ENCODE assay signal across 21 mouse cellular contexts in the genomic region with DNA sequence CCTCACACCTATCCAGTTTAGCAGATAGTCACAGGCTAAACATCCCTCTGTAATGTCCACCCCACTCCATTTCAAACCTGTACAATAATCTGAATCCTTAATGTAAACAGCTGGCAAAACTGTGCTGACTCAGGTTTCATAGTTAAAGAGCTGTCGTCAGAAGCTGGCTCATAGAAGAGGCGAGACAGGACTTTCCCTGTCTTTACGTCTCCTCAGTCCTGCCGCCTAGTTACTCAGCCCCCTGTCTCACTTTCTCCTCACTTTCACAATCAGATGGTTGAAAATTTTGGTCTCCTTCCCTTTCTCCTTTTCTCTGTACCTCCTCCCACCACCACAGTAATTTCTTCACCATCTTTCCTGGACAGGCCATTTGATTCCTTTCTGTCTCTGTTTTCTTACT. TPM values are rescaled to one million over a fixed set of nuclear protein-coding genes. Genes with fewer than 3 reads are reported as not detected.
DNase-seq lines count a peak whose midpoint lies in the region; TF ChIP-seq lines count a peak whose summit lies in the region.
"Had no signal": no experiment of that assay in that cellular context is flagged by ENCODE, and none has a peak within 500 bp of the region (broad histone marks: within the 10 kb centered on the region; RNA-seq: fewer than 3 reads in every experiment).

No protein-coding gene starts in this region.

- H3K4me2 ChIP-seq in myocyte (ENCODE audit: low read depth), result peak overlapping the region; percentile 42
- H3K4me2 ChIP-seq: embryonic facial prominence, embryonic 13.5 days; embryonic facial prominence, embryonic 15.5 days; forebrain, embryonic 13.5 days; forebrain, embryonic 15.5 days had no signal

- no peak overlapping the region for H3K4me3 ChIP-seq in layer of hippocampus, adult 2 months
- H3K4me3 ChIP-seq in embryonic fibroblast, embryonic 13.5 days (ENCODE audit: insufficient read depth, low read length), result no peak overlapping the region
- no peak overlapping the region for H3K4me3 ChIP-seq in myocyte
- H3K4me3 ChIP-seq: embryonic facial prominence, embryonic 13.5 days; embryonic facial prominence, embryonic 15.5 days; forebrain, embryonic 13.5 days; forebrain, embryonic 15.5 days had no signal

- TF ChIP-seq POLR2A in embryonic fibroblast, embryonic 13.5 days (IDR thresholded peaks at IDR 0.05; ENCODE audit: low read depth, low read length), result no peak
- no peak for TF ChIP-seq POLR2A in myocyte (IDR thresholded peaks at IDR 0.05; ENCODE audit: insufficient read length, low read depth)

- DNase-seq in layer of hippocampus, adult 2 months (ENCODE audit: low spot score in 2 of 2), result no peak
- no peak for DNase-seq in layer of hippocampus, postnatal 36 days
- DNase-seq in frontal cortex, postnatal 14 days (ENCODE audit: low spot score in 2 of 2), result no peak
- no peak for DNase-seq in embryo, embryonic 11 days
- DNase-seq: adrenal gland, adult 8-10 months; adrenal gland, postnatal 14 days; adrenal gland, postnatal 36 days; cerebellum, adult 11 months; cerebellum, adult 18-20 months; cerebellum, adult 9-10 months; cerebellum, postnatal 10 days; cerebellum, postnatal 25 days; forebrain, postnatal 0 days had no signal

- H3K4me1 ChIP-seq in embryonic fibroblast, embryonic 13.5 days (ENCODE audit: control insufficient read depth, insufficient read depth, low read length), result peaks cover 7% of the 10 kb centered on the region; the same call in 1 of the 2 replicates
- H3K4me1 ChIP-seq: embryonic facial prominence, embryonic 13.5 days; embryonic facial prominence, embryonic 15.5 days; forebrain, embryonic 15.5 days had no signal

- no peak overlapping the region for H3ac ChIP-seq in myocyte (ENCODE audit: control insufficient read depth, insufficient read length)

- H3K79me2 ChIP-seq in myocyte (ENCODE audit: control insufficient read depth, insufficient read depth), result peaks cover 25% of the 10 kb centered on the region

- no peaks in the 10 kb centered on the region for H3K27me3 ChIP-seq in myocyte (ENCODE audit: control insufficient read depth, insufficient read depth, insufficient read length)
- H3K27me3 ChIP-seq: embryonic facial prominence, embryonic 13.5 days; embryonic facial prominence, embryonic 15.5 days; forebrain, embryonic 13.5 days; forebrain, embryonic 15.5 days; Patski had no signal

- H3K27ac ChIP-seq in layer of hippocampus, adult 2 months, result peak overlapping the region; percentile 39; the same call in 1 of the 2 replicates
- peak overlapping the region; percentile 93 for H3K27ac ChIP-seq in embryonic fibroblast, embryonic 13.5 days (ENCODE audit: insufficient read depth, low read length)
- H3K27ac ChIP-seq: embryonic facial prominence, embryonic 13.5 days; embryonic facial prominence, embryonic 15.5 days; forebrain, embryonic 13.5 days; forebrain, embryonic 15.5 days had no signal

- H3K36me3 ChIP-seq in myocyte (ENCODE audit: control insufficient read depth, insufficient read depth), result no peaks in the 10 kb centered on the region
- H3K36me3 ChIP-seq: embryonic facial prominence, embryonic 13.5 days; embryonic facial prominence, embryonic 15.5 days; forebrain, embryonic 15.5 days had no signal

- TF ChIP-seq CTCF in layer of hippocampus, adult 2 months (conservative IDR thresholded peaks at IDR 0.05), result no peak
- TF ChIP-seq CTCF in embryonic fibroblast, embryonic 13.5 days (IDR thresholded peaks at IDR 0.05; ENCODE audit: borderline replicate concordance, insufficient read depth, low read length), result no peak

TF ChIP-seq in myocyte, 11 proteins besides CTCF, POLR2A, EP300 and RAD21:
- TF ChIP-seq POLR2AphosphoS2 (IDR thresholded peaks at IDR 0.05; ENCODE audit: insufficient read length, low read depth), result no peak
- TF ChIP-seq TCF3 (IDR thresholded peaks at IDR 0.05; ENCODE audit: insufficient read length, low read depth), result no peak
- no peak for TF ChIP-seq MYOD1 (IDR thresholded peaks at IDR 0.05; ENCODE audit: control insufficient read depth in 1 of 3, insufficient read length in 2 of 3, low read depth in 2 of 3)
- no peak for TF ChIP-seq SRF (IDR thresholded peaks at IDR 0.05; ENCODE audit: control insufficient read depth, insufficient read length, low read depth)
- TF ChIP-seq REST (IDR thresholded peaks at IDR 0.05; ENCODE audit: insufficient read depth, insufficient read length), result no peak
- TF ChIP-seq MYOG (IDR thresholded peaks at IDR 0.05; ENCODE audit: control insufficient read depth in 1 of 3, insufficient read depth in 1 of 3, insufficient read length in 2 of 3, low read depth in 2 of 3), result no peak
- no peak for TF ChIP-seq USF1 (IDR thresholded peaks at IDR 0.05; ENCODE audit: low read depth)
- TF ChIP-seq CEBPB (IDR thresholded peaks at IDR 0.05; ENCODE audit: insufficient read depth, poor library complexity, severe bottlenecking), result no peak
- no peak for TF ChIP-seq E2F4 (IDR thresholded peaks at IDR 0.05; ENCODE audit: insufficient read depth)
- no peak for TF ChIP-seq MAX (IDR thresholded peaks at IDR 0.05; ENCODE audit: low read depth)
- TF ChIP-seq TCF12 (IDR thresholded peaks at IDR 0.05; ENCODE audit: insufficient read depth, poor library complexity, severe bottlenecking), result no peak

RNA-seq across cellular contexts. Expression of gene Timp1, which starts 1.9 kb away (rescaled TPM):
- not detected for total RNA-seq in layer of hippocampus, adult 2 months (2021)
- under 1 TPM; 0.42 to 0.63 TPM for total RNA-seq in layer of hippocampus, postnatal 36 days (2021)
- polyA plus RNA-seq in embryonic fibroblast, embryonic 13.5 days (2011; ENCODE audit: insufficient read length, low read depth, missing spikeins), result 739 and 1,331 TPM in 2 replicates
- 387 TPM for polyA plus RNA-seq in myocyte (2012; fragmentation: generic; extraction: Trizol)
- polyA plus RNA-seq: activated CD4-positive, CD25-positive, alpha-beta regulatory T cell, adult 4 months had no signal

RNA-seq across cellular contexts. Expression of gene Syn1, which starts 52.7 kb away (rescaled TPM):
- total RNA-seq in layer of hippocampus, adult 2 months (2021), result 100 to 1,000 TPM; 453 to 456 TPM
- 100 to 1,000 TPM; 444 to 469 TPM for total RNA-seq in layer of hippocampus, postnatal 36 days (2021)
- 2.0 and 4.4 TPM in 2 replicates for polyA plus RNA-seq in embryonic fibroblast, embryonic 13.5 days (2011; ENCODE audit: insufficient read length, low read depth, missing spikeins)
- 8.1 TPM for polyA plus RNA-seq in myocyte (2012; fragmentation: generic; extraction: Trizol)
- polyA plus RNA-seq: activated CD4-positive, CD25-positive, alpha-beta regulatory T cell, adult 4 months had no signal
